Comparison of ENCODE assay signal across 8 mouse cellular contexts in the genomic region with DNA sequence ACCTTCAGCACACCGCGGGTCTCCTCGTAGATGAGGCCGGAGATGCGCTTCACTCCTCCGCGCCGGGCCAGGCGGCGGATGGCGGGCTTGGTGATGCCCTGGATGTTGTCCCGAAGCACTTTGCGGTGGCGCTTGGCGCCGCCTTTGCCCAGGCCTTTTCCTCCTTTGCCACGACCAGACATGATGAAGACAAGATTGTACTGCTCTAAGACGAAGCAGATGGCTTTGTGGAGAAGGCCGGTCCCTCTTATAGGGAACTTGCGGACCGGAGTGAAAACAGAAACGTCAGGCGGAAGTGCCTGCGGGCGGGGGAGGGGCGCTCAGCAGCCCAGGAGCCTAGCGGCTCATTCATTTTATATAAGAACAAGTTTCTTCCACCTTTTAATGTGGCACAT. TPM values are rescaled to one million over a fixed set of nuclear protein-coding genes. Genes with fewer than 3 reads are reported as not detected.
DNase-seq lines count a peak whose midpoint lies in the region; ATAC-seq lines count a peak whose summit lies in the region.
"Not testable (repeated sequence)": the region's sequence is repeated elsewhere in the genome, so short reads cannot be mapped to it uniquely, and the experiment has no call there.

A gene (minus strand): TSS at position 221 of the 395 bp plus-strand sequence.

- not testable (repeated sequence) for H3K27me3 ChIP-seq in forebrain, embryonic 11.5 days (ENCODE audit: control insufficient read depth, insufficient read depth, low read length); heart, embryonic 15.5 days; liver, embryonic 12.5 days (replicated peaks); splenic B cell, adult 2 months (ENCODE audit: control insufficient read depth, insufficient read depth, low read length, poor library complexity, severe bottlenecking)

- WGBS in forebrain, embryonic 11.5 days = under 1% methylated on average over 23 of the region's 27 CpGs
- under 1% methylated on average over 27 of the region's 27 CpGs for WGBS in heart, embryonic 15.5 days
- under 1% methylated on average over 22 of the region's 27 CpGs for WGBS in liver, embryonic 12.5 days (ENCODE audit: insufficient replicate concordance)

- DNase-seq in CD8-positive naive resting alpha-beta T cell, adult 2 months (ENCODE audit: low read depth in 2 of 2, low spot score in 2 of 2) = peak; percentile 79 to 85
- peak; percentile 95 for DNase-seq in c-Kit-positive CD71-positive TER-119-negative erythroid progenitor cells, embryonic 14.5 days (ENCODE audit: low read depth)
- peak; percentile 96 for DNase-seq in forebrain, embryonic 11.5 days (ENCODE audit: low spot score)
- DNase-seq in kidney, postnatal 14 days = peak; percentile 95
- peak; percentile 94 for DNase-seq in naive thymus-derived CD4-positive, alpha-beta T cell, adult 2 months (ENCODE audit: low read depth)
- peak; percentile 98 for DNase-seq in splenic B cell, adult 2 months (ENCODE audit: low read depth, low spot score)

- ATAC-seq in forebrain, embryonic 11.5 days (replicated peaks; ENCODE audit: low FRiP score) = peak; percentile 63
- ATAC-seq in heart, embryonic 15.5 days (replicated peaks; ENCODE audit: insufficient number of reproducible peaks, insufficient read depth, low FRiP score, low read depth) = peak; percentile 57
- peak; percentile 53 for ATAC-seq in liver, embryonic 12.5 days

- H3K36me3 ChIP-seq in forebrain, embryonic 11.5 days (ENCODE audit: control insufficient read depth, insufficient read depth, low read length); heart, embryonic 15.5 days; liver, embryonic 12.5 days; splenic B cell, adult 2 months (ENCODE audit: control insufficient read depth, insufficient read depth, low read length, poor library complexity, severe bottlenecking): not testable (repeated sequence)

- H3K9me3 ChIP-seq in forebrain, embryonic 11.5 days (ENCODE audit: control insufficient read depth, low read length); heart, embryonic 15.5 days (replicated peaks); liver, embryonic 12.5 days (replicated peaks): not testable (repeated sequence)

- peak within 1 kb of the TSS; percentile 42 for H3K4me3 ChIP-seq in forebrain, embryonic 11.5 days (ENCODE audit: low read depth, low read length)
- peak within 1 kb of the TSS; percentile 50 for H3K4me3 ChIP-seq in heart, embryonic 15.5 days
- H3K4me3 ChIP-seq in liver, embryonic 12.5 days = peak within 1 kb of the TSS; percentile 60

- peak within 1 kb of the TSS; percentile 74 for H3K4me2 ChIP-seq in forebrain, embryonic 11.5 days (ENCODE audit: low read depth, low read length, severe bottlenecking)
- peak within 1 kb of the TSS; percentile 69 for H3K4me2 ChIP-seq in heart, embryonic 15.5 days
- H3K4me2 ChIP-seq in liver, embryonic 12.5 days = peak within 1 kb of the TSS; percentile 75

- H3K27ac ChIP-seq in forebrain, embryonic 11.5 days (ENCODE audit: low read depth, low read length) = peak within 1 kb of the TSS; percentile 99
- peak within 1 kb of the TSS; percentile 83 for H3K27ac ChIP-seq in heart, embryonic 15.5 days
- peak within 1 kb of the TSS; percentile 98 for H3K27ac ChIP-seq in liver, embryonic 12.5 days

- peak within 1 kb of the TSS; percentile 76 for H3K9ac ChIP-seq in forebrain, embryonic 11.5 days (ENCODE audit: low read length)
- peak within 1 kb of the TSS; percentile 54 for H3K9ac ChIP-seq in heart, embryonic 15.5 days
- H3K9ac ChIP-seq in liver, embryonic 12.5 days = peak within 1 kb of the TSS; percentile 89

- H3K4me1 ChIP-seq in forebrain, embryonic 11.5 days (replicated peaks; ENCODE audit: control insufficient read depth, insufficient read depth, low read length) = not testable (repeated sequence)
- peaks cover 31% of the 10 kb centered on the region for H3K4me1 ChIP-seq in heart, embryonic 15.5 days (replicated peaks)
- peaks cover 67% of the 10 kb centered on the region for H3K4me1 ChIP-seq in liver, embryonic 12.5 days

RNA-seq across cellular contexts. Expression of the gene that starts here (rescaled TPM):
- polyA plus RNA-seq in forebrain, embryonic 11.5 days (2014; fragmentation: Nextera tagmentation; extraction: Ambion mirVana) = 52.1 and 59.1 TPM in 2 replicates
- 8.6 and 12.1 TPM in 2 replicates for polyA plus RNA-seq in heart, embryonic 15.5 days (2015; fragmentation: Nextera tagmentation; extraction: Ambion mirVana)
- 44.1 and 49.4 TPM in 2 replicates for polyA plus RNA-seq in liver, embryonic 12.5 days (2016; fragmentation: Nextera tagmentation; extraction: Ambion mirVana)

Comparison
In these comparisons a context has a peak if more than half of its experiments do, and no peak if none do; other contexts are left out.
1. Peak in every context shown above with its lines: DNase-seq, ATAC-seq, H3K4me3 ChIP-seq and H3K27ac ChIP-seq.